Mouse (Mus musculus) layer of hippocampus, adult 11-12 months (tissue): ENCODE results near the gene Ttll9.

ENCODE experiments used
- DNase-seq: peaks from one replicate; pipeline ENCODE4 v3.0.0; 2022; ENCODE audit warnings: low spot score

The Ttll9 gene

GRCm38 (mm10) chr2:153051095-153051494, 88.8 kb downstream of the Ttll9 start:
- DNase-seq = no peak

GRCm38 (mm10) chr2:153051537-153051936, 89.3 kb downstream of the Ttll9 start:
- DNase-seq = no peak

- no peak for DNase-seq
Measured at GRCm38 (mm10) chr2:153052700-153053351, 90.5 kb downstream of the Ttll9 start.

- DNase-seq = no peak
Measured at GRCm38 (mm10) chr2:153053896-153054295, 91.6 kb downstream of the Ttll9 start.

- no peak for DNase-seq
Measured at GRCm38 (mm10) chr2:153055270-153055920, 93.1 kb downstream of the Ttll9 start.
